Mouse (Mus musculus): Measurements from ENCODE around the gene Gm20388. TPM values are rescaled to one million over a fixed set of nuclear protein-coding genes. Genes with fewer than 3 reads are reported as not detected.

Gene Gm20388
- polyA plus RNA-seq, 1 experiment from 2014 or later, result not detected

DNA sequence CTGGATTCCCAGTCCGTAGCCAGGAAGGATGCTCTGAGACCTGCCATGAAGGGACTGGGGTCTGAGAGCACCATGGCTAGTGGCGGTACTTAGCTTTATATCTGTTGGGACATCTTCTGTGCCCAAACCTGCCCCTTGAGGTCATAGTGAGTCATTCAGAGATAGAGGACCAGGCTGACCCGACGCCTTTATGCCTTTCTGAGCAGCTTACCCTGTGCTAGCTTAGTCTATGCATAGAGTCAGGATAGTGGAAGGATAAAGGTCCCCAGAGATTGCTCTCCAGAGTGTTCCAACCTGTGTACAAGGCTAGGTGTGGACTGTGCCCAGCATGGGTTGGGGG lies 582.2 kb downstream of the Gm20388 start:
- 38% methylated on average over 4 of the region's 4 CpGs for WGBS

DNA sequence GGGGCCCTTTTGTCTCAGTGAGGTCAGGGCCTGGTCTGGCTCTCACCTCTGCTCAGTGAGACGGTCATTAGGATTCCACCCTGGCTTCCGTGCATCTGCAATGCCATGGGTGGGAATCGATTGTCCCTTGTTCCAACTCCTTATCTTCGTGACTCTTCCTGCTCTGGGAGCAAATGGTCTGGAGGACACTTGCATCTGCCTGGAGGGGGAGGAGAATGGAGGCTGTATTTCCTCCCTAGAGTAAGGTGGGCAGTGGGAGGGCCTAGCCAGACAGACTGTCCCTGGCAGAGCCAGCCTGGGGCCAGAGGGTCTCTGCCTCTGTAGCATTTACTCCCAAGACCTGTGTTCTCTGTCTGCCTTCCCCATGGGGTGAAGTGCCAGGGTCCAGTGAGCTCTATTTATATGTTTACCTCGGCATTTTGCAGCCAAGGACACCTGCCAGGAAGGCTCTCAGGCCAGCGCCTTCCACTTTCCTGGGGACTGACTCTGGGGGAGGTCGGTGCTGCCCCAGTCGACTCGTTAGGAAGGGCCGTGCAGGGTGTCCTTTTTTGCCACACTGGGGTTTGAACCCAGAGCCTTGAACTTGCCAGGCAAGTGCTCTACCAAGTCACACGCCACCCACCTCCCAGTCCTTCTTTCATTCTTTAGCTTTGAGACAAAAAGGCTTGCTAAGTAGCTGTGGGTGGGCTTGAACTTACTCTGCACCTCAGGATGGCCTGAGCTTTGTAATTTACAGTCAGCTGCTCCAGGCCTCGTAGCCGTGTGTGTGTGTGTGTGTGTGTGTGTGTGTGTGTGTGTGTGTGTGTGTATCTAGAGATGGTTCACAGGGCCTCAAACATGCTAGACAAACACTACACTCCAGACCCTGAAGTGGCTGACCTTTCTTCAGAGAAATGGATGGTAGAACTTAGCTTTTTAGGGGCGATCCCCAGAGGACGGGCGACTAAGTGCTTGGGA lies 583.1 kb downstream of the Gm20388 start:
- peak overlapping the region; percentile 96 for H3K4me2 ChIP-seq
- peaks cover 35% of the 10 kb centered on the region for H3K27me3 ChIP-seq (ENCODE audit: control insufficient read depth, insufficient read depth, low read length)
- H3K27ac ChIP-seq (ENCODE audit: low read depth, low read length), result no peak overlapping the region
- no peak overlapping the region for H3K4me3 ChIP-seq (ENCODE audit: low read depth, low read length)
- 63% methylated on average over 16 of the region's 16 CpGs for WGBS
- no peaks in the 10 kb centered on the region for H3K36me3 ChIP-seq (ENCODE audit: control insufficient read depth, insufficient read depth, low read length)
- H3K4me1 ChIP-seq (ENCODE audit: control insufficient read depth, insufficient read depth, low read length), result peaks cover 84% of the 10 kb centered on the region
- ATAC-seq (ENCODE audit: low FRiP score) (no peak), DNase-seq (ENCODE audit: low spot score, missing footprints) (no peak)
- no peaks in the 10 kb centered on the region for H3K9me3 ChIP-seq (ENCODE audit: control insufficient read depth, low read length)
- 0 out of 2 replicates have a peak overlapping the region, but pooled peaks have one; percentile 4 for H3K9ac ChIP-seq (ENCODE audit: low read length)

More for the DNA sequence above, 582.2 kb downstream of the Gm20388 start:
- Histone ChIP-seq H3K4me1 (ENCODE audit: control insufficient read depth, insufficient read depth, low read length) (peaks cover 75% of the 10 kb centered on the region), H3K9me3 (ENCODE audit: control insufficient read depth, low read length) (no peaks in the 10 kb centered on the region), H3K36me3 (ENCODE audit: control insufficient read depth, insufficient read depth, low read length) (no peaks in the 10 kb centered on the region), H3K9ac (ENCODE audit: low read length) (0 out of 2 replicates have a peak overlapping the region, but pooled peaks have one; percentile 43), H3K27ac (ENCODE audit: low read depth, low read length) (peak overlapping the region; percentile 9; the same call in 1 of the 2 replicates), H3K4me2 (peak overlapping the region; percentile 96), H3K27me3 (ENCODE audit: control insufficient read depth, insufficient read depth, low read length) (peaks cover 35% of the 10 kb centered on the region), H3K4me3 (ENCODE audit: low read depth, low read length) (peak overlapping the region; percentile 85)
- no peak for ATAC-seq (ENCODE audit: low FRiP score)
- DNase-seq (ENCODE audit: low spot score, missing footprints), result no peak

DNA sequence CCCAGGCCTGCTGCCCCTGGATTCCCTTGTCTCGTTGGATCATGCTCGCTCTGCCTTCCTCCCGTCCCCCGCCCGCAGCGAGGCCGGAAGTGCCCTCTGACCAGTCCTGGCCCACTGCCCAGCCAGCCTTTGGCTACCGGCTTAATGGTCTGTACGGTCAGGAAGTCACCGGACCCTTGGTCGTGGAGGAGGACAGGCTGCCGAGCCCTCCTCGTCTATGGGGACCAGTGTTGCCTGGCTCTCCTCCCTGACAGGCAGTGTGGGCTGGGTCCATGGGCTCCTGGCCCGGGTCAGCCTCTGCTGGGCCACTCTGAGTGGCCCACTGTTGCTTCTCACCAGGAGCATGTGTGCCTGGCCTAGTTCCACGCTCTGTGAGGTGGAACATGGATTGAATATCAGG lies 584.3 kb downstream of the Gm20388 start:
- 50% methylated on average over 15 of the region's 15 CpGs for WGBS
- H3K4me1 ChIP-seq (ENCODE audit: control insufficient read depth, insufficient read depth, low read length), result peaks cover 91% of the 10 kb centered on the region
- H3K27me3 ChIP-seq (ENCODE audit: control insufficient read depth, insufficient read depth, low read length), result peaks cover 38% of the 10 kb centered on the region
- H3K36me3 ChIP-seq (ENCODE audit: control insufficient read depth, insufficient read depth, low read length), result no peaks in the 10 kb centered on the region
- H3K9me3 ChIP-seq (ENCODE audit: control insufficient read depth, low read length), result no peaks in the 10 kb centered on the region
- H3K4me2 ChIP-seq, result 0 out of 2 replicates have a peak overlapping the region, but pooled peaks have one; percentile 5
- H3K9ac ChIP-seq (ENCODE audit: low read length), result peak overlapping the region; percentile 25; the same call in 1 of the 2 replicates
- ATAC-seq (ENCODE audit: low FRiP score) (no peak), DNase-seq (ENCODE audit: low spot score, missing footprints) (no peak)
- H3K4me3 ChIP-seq (ENCODE audit: low read depth, low read length), result no peak overlapping the region; the same call in 1 of the 2 replicates
- no peak overlapping the region; the same call in 1 of the 2 replicates for H3K27ac ChIP-seq (ENCODE audit: low read depth, low read length)

DNA sequence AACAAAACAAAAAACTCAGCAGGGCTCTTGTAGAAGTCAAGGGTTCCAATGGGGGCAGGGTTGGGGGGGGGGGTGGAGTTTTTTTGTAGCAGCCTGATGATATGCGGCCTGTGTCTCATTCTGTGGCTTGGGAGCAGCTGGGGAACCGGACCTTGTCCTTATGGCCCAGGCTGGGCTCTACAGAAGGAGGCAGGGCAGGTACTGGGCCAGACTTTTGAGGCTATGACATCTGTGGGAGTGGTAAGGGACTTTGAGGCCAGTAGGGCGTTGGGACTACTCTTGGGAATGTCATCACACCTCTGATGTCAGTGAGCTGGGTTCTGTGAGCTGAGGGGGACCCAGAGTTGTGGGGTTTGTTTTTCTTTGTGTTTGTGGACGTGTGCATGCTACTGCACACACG lies 584.8 kb downstream of the Gm20388 start:
- Histone ChIP-seq H3K4me1 (ENCODE audit: control insufficient read depth, insufficient read depth, low read length) (peaks cover 91% of the 10 kb centered on the region), H3K4me3 (ENCODE audit: low read depth, low read length) (no peak overlapping the region), H3K27ac (ENCODE audit: low read depth, low read length) (no peak overlapping the region; the same call in 1 of the 2 replicates), H3K9me3 (ENCODE audit: control insufficient read depth, low read length) (no peaks in the 10 kb centered on the region), H3K36me3 (ENCODE audit: control insufficient read depth, insufficient read depth, low read length) (no peaks in the 10 kb centered on the region), H3K4me2 (no peak overlapping the region), H3K9ac (ENCODE audit: low read length) (no peak overlapping the region), H3K27me3 (ENCODE audit: control insufficient read depth, insufficient read depth, low read length) (peaks cover 36% of the 10 kb centered on the region)
- DNase-seq (ENCODE audit: low spot score, missing footprints) (no peak), ATAC-seq (ENCODE audit: low FRiP score) (no peak)
- WGBS, result 57% methylated on average over 5 of the region's 5 CpGs

DNA sequence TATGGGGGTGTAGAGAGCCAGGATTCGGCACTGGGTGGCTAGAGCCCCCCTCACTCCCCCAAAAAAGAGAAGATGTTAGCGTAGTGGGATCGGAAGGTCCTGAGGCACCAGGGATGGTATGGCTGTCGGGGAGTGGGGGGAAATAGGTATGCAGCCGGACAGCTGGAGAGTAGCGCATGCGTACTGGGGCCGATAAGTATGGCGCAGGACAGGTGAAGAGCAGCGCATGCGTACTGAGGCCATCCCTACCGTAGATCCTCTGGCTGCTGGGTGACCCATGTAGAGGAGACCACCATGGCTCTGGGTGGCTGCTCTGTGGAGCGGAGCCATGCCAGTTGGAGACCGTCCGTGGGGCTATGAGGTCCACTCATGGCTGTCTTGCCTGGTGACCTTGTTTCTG lies 585.8 kb downstream of the Gm20388 start:
- no peak overlapping the region; the same call in 1 of the 2 replicates for H3K27ac ChIP-seq (ENCODE audit: low read depth, low read length)
- H3K36me3 ChIP-seq (ENCODE audit: control insufficient read depth, insufficient read depth, low read length), result no peaks in the 10 kb centered on the region
- DNase-seq (ENCODE audit: low spot score, missing footprints) (no peak), ATAC-seq (ENCODE audit: low FRiP score) (no peak)
- H3K27me3 ChIP-seq (ENCODE audit: control insufficient read depth, insufficient read depth, low read length), result peaks cover 35% of the 10 kb centered on the region
- 96% methylated on average over 15 of the region's 15 CpGs for WGBS
- H3K4me3 ChIP-seq (ENCODE audit: low read depth, low read length), result no peak overlapping the region
- H3K9ac ChIP-seq (ENCODE audit: low read length), result no peak overlapping the region
- no peak overlapping the region; the same call in 1 of the 2 replicates for H3K4me2 ChIP-seq
- H3K9me3 ChIP-seq (ENCODE audit: control insufficient read depth, low read length), result no peaks in the 10 kb centered on the region
- peaks cover 90% of the 10 kb centered on the region for H3K4me1 ChIP-seq (ENCODE audit: control insufficient read depth, insufficient read depth, low read length)

DNA sequence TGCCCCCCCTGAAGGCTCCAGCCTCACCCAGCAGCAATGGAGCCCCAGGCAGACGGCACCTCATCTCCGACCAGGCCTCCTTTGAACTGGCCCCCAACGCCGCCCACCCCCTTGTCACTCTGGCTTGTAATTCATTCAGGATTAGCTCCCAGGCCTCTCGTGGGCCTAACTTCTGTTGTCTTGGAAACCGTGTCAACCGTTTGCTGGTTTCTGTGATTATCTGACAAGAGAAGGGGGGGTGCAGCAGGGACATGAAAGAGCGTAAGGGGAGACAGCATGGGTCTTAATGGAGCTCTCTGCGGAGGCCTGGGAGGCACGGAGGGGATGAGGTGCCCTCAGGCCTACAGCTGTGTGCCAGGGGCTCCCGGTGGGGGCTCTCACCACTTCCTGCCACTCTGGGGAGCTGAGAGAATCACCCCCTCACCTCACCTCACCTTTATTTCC lies 586.9 kb downstream of the Gm20388 start:
- H3K9ac ChIP-seq (ENCODE audit: low read length), result peak overlapping the region; percentile 17
- 8% methylated on average over 11 of the region's 11 CpGs for whole genome bisulfite sequencing
- ATAC-seq (ENCODE audit: low FRiP score) (peak; percentile 70), DNase-seq (ENCODE audit: low spot score, missing footprints) (peak; percentile 94)
- no peak overlapping the region for H3K4me3 ChIP-seq (ENCODE audit: low read depth, low read length)
- no peaks in the 10 kb centered on the region for H3K9me3 ChIP-seq (ENCODE audit: control insufficient read depth, low read length)
- H3K36me3 ChIP-seq (ENCODE audit: control insufficient read depth, insufficient read depth, low read length), result no peaks in the 10 kb centered on the region
- peaks cover 84% of the 10 kb centered on the region for H3K4me1 ChIP-seq (ENCODE audit: control insufficient read depth, insufficient read depth, low read length)
- peaks cover 31% of the 10 kb centered on the region; the same call in 1 of the 2 replicates for H3K27me3 ChIP-seq (ENCODE audit: control insufficient read depth, insufficient read depth, low read length)
- peak overlapping the region; percentile 42 for H3K4me2 ChIP-seq
- peak overlapping the region; percentile 71 for H3K27ac ChIP-seq (ENCODE audit: low read depth, low read length)

DNA sequence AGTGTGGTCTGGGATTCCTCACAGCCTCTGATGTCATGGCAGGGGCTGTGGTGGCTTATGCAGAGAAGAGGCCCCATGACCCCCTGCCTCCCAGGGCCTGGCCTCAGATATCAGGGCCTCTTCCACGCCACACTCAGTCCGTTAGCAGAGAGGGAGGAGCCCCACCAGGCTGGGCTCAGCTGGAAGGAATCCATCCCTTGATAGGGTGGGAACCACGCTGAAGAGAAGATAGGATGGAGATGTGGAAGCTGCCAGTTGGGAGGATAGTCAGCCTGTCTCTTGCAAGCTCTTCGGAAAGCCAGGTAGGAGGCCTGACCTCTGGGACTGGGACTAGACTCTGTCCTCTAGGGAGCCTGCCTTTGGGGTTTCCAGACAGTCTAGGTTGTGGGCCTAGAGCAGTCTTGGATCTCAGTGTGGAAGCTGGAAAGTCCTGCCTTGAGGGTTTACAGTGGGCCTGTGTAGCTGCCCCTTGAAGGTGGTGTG lies 587.7 kb downstream of the Gm20388 start:
- ATAC-seq (ENCODE audit: low FRiP score) (peak; percentile 25), DNase-seq (ENCODE audit: low spot score, missing footprints) (no peak)
- 17% methylated on average over 4 of the region's 4 CpGs for WGBS
- Histone ChIP-seq H3K9me3 (ENCODE audit: control insufficient read depth, low read length) (no peaks in the 10 kb centered on the region), H3K27ac (ENCODE audit: low read depth, low read length) (peak overlapping the region; percentile 71), H3K4me3 (ENCODE audit: low read depth, low read length) (peak overlapping the region; percentile 11; the same call in 1 of the 2 replicates), H3K27me3 (ENCODE audit: control insufficient read depth, insufficient read depth, low read length) (peaks cover 28% of the 10 kb centered on the region; the same call in 1 of the 2 replicates), H3K4me2 (peak overlapping the region; percentile 42), H3K9ac (ENCODE audit: low read length) (peak overlapping the region; percentile 17; the same call in 1 of the 2 replicates), H3K36me3 (ENCODE audit: control insufficient read depth, insufficient read depth, low read length) (no peaks in the 10 kb centered on the region), H3K4me1 (ENCODE audit: control insufficient read depth, insufficient read depth, low read length) (peaks cover 84% of the 10 kb centered on the region)

DNA sequence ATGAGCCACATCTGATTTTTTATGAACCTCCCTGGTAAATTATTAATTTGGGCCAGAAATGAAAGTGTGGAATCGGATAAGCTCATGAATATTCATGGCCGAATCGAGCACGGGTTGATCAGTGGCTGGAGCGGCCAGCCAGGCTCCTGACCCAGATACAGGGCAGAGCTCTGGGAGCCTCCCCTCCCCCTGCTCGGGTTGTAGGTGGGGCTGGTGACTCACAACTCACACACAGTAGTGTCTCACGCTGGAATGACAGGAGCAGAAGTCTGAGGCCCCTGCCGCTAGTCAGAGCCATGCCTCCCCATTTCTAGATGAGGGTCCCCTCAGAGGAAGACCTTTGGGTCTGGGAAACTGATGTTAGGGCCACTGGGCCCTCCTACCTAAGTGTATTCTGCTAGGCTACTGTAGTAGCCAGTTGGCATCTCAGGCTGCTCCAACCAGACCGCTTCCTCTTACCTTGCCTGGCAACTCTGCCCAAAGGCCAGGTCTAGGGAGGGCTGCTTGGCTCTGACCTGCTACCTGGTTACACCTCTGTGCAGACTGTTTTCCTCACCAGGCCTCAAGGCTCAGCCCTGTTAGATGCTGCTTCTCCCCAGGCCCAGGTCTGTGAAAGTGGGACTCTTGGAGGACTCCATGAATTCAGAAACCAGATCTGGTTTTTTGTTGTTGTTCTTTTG lies 588.4 kb downstream of the Gm20388 start:
- ATAC-seq (ENCODE audit: low FRiP score), result peak; percentile 61; the same call in 1 of the 2 replicates
- H3K27me3 ChIP-seq (ENCODE audit: control insufficient read depth, insufficient read depth, low read length), result peaks cover 26% of the 10 kb centered on the region; the same call in 1 of the 2 replicates

More for the DNA sequence above, 588.4 kb downstream of the Gm20388 start:
- H3K4me2 ChIP-seq, result peak overlapping the region; percentile 42
- 0 out of 2 replicates have a peak overlapping the region, but pooled peaks have one; percentile 11 for H3K4me3 ChIP-seq (ENCODE audit: low read depth, low read length)
- peaks cover 85% of the 10 kb centered on the region for H3K4me1 ChIP-seq (ENCODE audit: control insufficient read depth, insufficient read depth, low read length)
- peak; percentile 93 for DNase-seq (ENCODE audit: low spot score, missing footprints)
- 0 out of 2 replicates have a peak overlapping the region, but pooled peaks have one; percentile 17 for H3K9ac ChIP-seq (ENCODE audit: low read length)
- WGBS, result 13% methylated on average over 9 of the region's 9 CpGs
- H3K9me3 ChIP-seq (ENCODE audit: control insufficient read depth, low read length), result no peaks in the 10 kb centered on the region
- peak overlapping the region; percentile 71 for H3K27ac ChIP-seq (ENCODE audit: low read depth, low read length)
- no peaks in the 10 kb centered on the region for H3K36me3 ChIP-seq (ENCODE audit: control insufficient read depth, insufficient read depth, low read length)

All from midbrain, embryonic 11.5 days (tissue).